Mouse (Mus musculus) cerebellum, adult 2 months (tissue): ENCODE results near the gene Gpr149.

Source experiments
- CTCF ChIP-seq: fragments of 200-500 bp; IDR thresholded peaks from 2 replicates; pipeline ENCODE4 v1.5.1; 2011; ENCODE audit warnings: low read depth, mild to moderate bottlenecking, control low read depth, low read length, moderate library complexity, borderline replicate concordance; ENCODE audit not compliant: insufficient read depth
- POLR2A ChIP-seq: fragments of 200-500 bp; IDR thresholded peaks from 2 replicates; pipeline ENCODE4 v1.6.1; 2011; ENCODE audit warnings: low read length, control low read depth, borderline replicate concordance; ENCODE audit not compliant: insufficient read depth

- TF ChIP-seq CTCF (no peak), POLR2A (no peak)
Measured at GRCm38 (mm10) chr3:62499327-62499726, 105.6 kb downstream of the Gpr149 start.
